Mouse (Mus musculus) kidney, postnatal 0 days (tissue): ENCODE results near the gene 6030408B16Rik. TPM values are rescaled to one million over a fixed set of nuclear protein-coding genes. Genes with fewer than 3 reads are reported as not detected.

Source experiments
- ATAC-seq: fragments of 200-750 bp; cut with Nextera tagmentation; replicated peaks from 2 replicates; pipeline ENCODE4 v1.8.0; 2017; ENCODE audit warnings: low read depth, moderate number of reproducible peaks, moderate TSS enrichment, moderate library complexity; ENCODE audit not compliant: low FRiP score
- DNase-seq: peaks from one replicate; pipeline ENCODE4 v3.0.0-alpha.2; 2016; ENCODE audit warnings: low spot score
- H3K27ac ChIP-seq: fragments of 300-500 bp; sonication (generic); 2 replicates; pipeline ENCODE4 v1.5.1; 2014; ENCODE audit warnings: mild to moderate bottlenecking
- H3K27me3 ChIP-seq: fragments of 300-500 bp; sonication (generic); 2 replicates; pipeline ENCODE4 v1.6.1; 2014; ENCODE audit warnings: low read length, mixed read lengths; ENCODE audit not compliant: insufficient read depth
- H3K36me3 ChIP-seq: fragments of 300-500 bp; sonication (generic); 2 replicates; pipeline ENCODE4 v1.6.1; 2014; ENCODE audit warnings: low read length, mixed read lengths; ENCODE audit not compliant: insufficient read depth
- H3K4me1 ChIP-seq: fragments of 300-500 bp; sonication (generic); replicated peaks from 2 replicates; pipeline ENCODE4 v1.6.1; 2014; ENCODE audit warnings: antibody characterized with exemption, low read length, mixed read lengths; ENCODE audit not compliant: insufficient read depth
- H3K4me2 ChIP-seq: fragments of 300-500 bp; sonication (generic); 2 replicates; pipeline ENCODE4 v1.6.1; 2014; ENCODE audit warnings: mild to moderate bottlenecking, low read length, moderate library complexity, mixed read lengths
- H3K4me3 ChIP-seq: fragments of 300-500 bp; sonication (generic); replicated peaks from 2 replicates; pipeline ENCODE4 v1.5.1; 2014; ENCODE audit warnings: low read depth, low read length
- H3K9ac ChIP-seq: fragments of 300-500 bp; sonication (generic); 2 replicates; pipeline ENCODE4 v1.6.1; 2014; ENCODE audit warnings: low read depth, low read length
- H3K9me3 ChIP-seq: fragments of 300-500 bp; sonication (generic); replicated peaks from 2 replicates; pipeline ENCODE4 v1.6.1; 2016; ENCODE audit warnings: low read length, inconsistent platforms, mixed read lengths
- CTCF ChIP-seq: IDR thresholded peaks from 2 replicates; pipeline ENCODE4 v1.5.1; 2016; ENCODE audit warnings: antibody characterized with exemption, low read depth, mild to moderate bottlenecking, moderate library complexity
- WGBS: fragments of 180-500 bp; shearing (Covaris S2); extraction: QIAGEN DNeasy Blood & Tissue Kit; methylation state at CpG from one replicate; pipeline ENCODE4 v1.1.7; 2014; 5-methylcytosine and 5-hydroxymethylcytosine counted together
- polyA plus RNA-seq: library from polyadenylated mRNA; unstranded; fragments of >200 nt; fragmentation: Nextera tagmentation; extraction: Ambion mirVana; gene quantifications from 2 replicates; pipeline ENCODE4 v1.2.1, GENCODE M21; 2015

Gene 6030408B16Rik
- polyA plus RNA-seq, 1 experiment from 2014 or later = 24.5 TPM

GRCm38 (mm10) chr15:101286129-101286770, 6.8 kb upstream of the 6030408B16Rik start:
- DNase-seq = peak; percentile 40
- no peak overlapping the region for H3K27ac ChIP-seq
- no peak overlapping the region for H3K4me3 ChIP-seq
- peaks cover 35% of the 10 kb centered on the region for H3K36me3 ChIP-seq
- peak; percentile 69 for TF ChIP-seq CTCF
- WGBS = 66% methylated on average over 9 of the region's 9 CpGs
- no peak overlapping the region for H3K4me2 ChIP-seq
- no peaks in the 10 kb centered on the region for H3K9me3 ChIP-seq
- H3K4me1 ChIP-seq = peaks cover 8% of the 10 kb centered on the region
- no peak for ATAC-seq
- H3K27me3 ChIP-seq = no peaks in the 10 kb centered on the region
- no peak overlapping the region for H3K9ac ChIP-seq

- H3K4me1 ChIP-seq = peaks cover 8% of the 10 kb centered on the region
- peaks cover 35% of the 10 kb centered on the region for H3K36me3 ChIP-seq
- no peak for ATAC-seq
- no peaks in the 10 kb centered on the region for H3K27me3 ChIP-seq
- H3K4me2 ChIP-seq = no peak overlapping the region
- 68% methylated on average over 6 of the region's 6 CpGs for whole genome bisulfite sequencing
- no peaks in the 10 kb centered on the region for H3K9me3 ChIP-seq
- 0 out of 2 replicates have a peak overlapping the region, but pooled peaks have one; percentile 9 for H3K9ac ChIP-seq
- no peak for TF ChIP-seq CTCF
- H3K4me3 ChIP-seq = no peak overlapping the region
- H3K27ac ChIP-seq = no peak overlapping the region
- DNase-seq = no peak
Observed at GRCm38 (mm10) chr15:101287361-101287760, 5.7 kb upstream of the 6030408B16Rik start.

- 92% methylated on average over 15 of the region's 15 CpGs for whole genome bisulfite sequencing
- Histone ChIP-seq H3K27me3 (no peaks in the 10 kb centered on the region), H3K4me1 (peaks cover 8% of the 10 kb centered on the region; the same call in 1 of the 2 replicates), H3K4me2 (no peak overlapping the region), H3K9ac (no peak overlapping the region), H3K36me3 (peaks cover 35% of the 10 kb centered on the region), H3K27ac (no peak overlapping the region), H3K9me3 (no peaks in the 10 kb centered on the region), H3K4me3 (no peak overlapping the region)
- ATAC-seq (no peak), DNase-seq (no peak)
- no peak for TF ChIP-seq CTCF
Observed at GRCm38 (mm10) chr15:101290354-101290753, 2.7 kb upstream of the 6030408B16Rik start.

GRCm38 (mm10) chr15:101292012-101292411, 1.0 kb upstream of the 6030408B16Rik start:
- Histone ChIP-seq H3K27ac (no peak overlapping the region), H3K27me3 (no peaks in the 10 kb centered on the region), H3K9ac (no peak overlapping the region), H3K4me2 (no peak overlapping the region), H3K36me3 (peaks cover 29% of the 10 kb centered on the region), H3K4me1 (peaks cover 6% of the 10 kb centered on the region; the same call in 1 of the 2 replicates), H3K9me3 (no peaks in the 10 kb centered on the region), H3K4me3 (no peak overlapping the region)
- whole genome bisulfite sequencing = 71% methylated on average over 3 of the region's 3 CpGs
- DNase-seq (no peak), ATAC-seq (no peak)
- no peak for TF ChIP-seq CTCF

GRCm38 (mm10) chr15:101294028-101294894, 1.2 kb downstream of the 6030408B16Rik start:
- 23% methylated on average over 16 of the region's 16 CpGs for WGBS
- Histone ChIP-seq H3K4me2 (peak overlapping the region; percentile 53), H3K27me3 (no peaks in the 10 kb centered on the region), H3K9ac (peak overlapping the region; percentile 59), H3K27ac (peak overlapping the region; percentile 87), H3K4me3 (peak overlapping the region; percentile 35), H3K9me3 (no peaks in the 10 kb centered on the region), H3K4me1 (peaks cover 14% of the 10 kb centered on the region; the same call in 1 of the 2 replicates), H3K36me3 (peaks cover 13% of the 10 kb centered on the region)
- DNase-seq = peak; percentile 96
- peak; percentile 65 for ATAC-seq
- no peak for TF ChIP-seq CTCF

GRCm38 (mm10) chr15:101295106-101295505, 2.1 kb downstream of the 6030408B16Rik start:
- Histone ChIP-seq H3K27ac (peak overlapping the region; percentile 87), H3K9me3 (no peaks in the 10 kb centered on the region), H3K4me1 (peaks cover 14% of the 10 kb centered on the region; the same call in 1 of the 2 replicates), H3K27me3 (no peaks in the 10 kb centered on the region), H3K9ac (0 out of 2 replicates have a peak overlapping the region, but pooled peaks have one; percentile 1), H3K4me2 (peak overlapping the region; percentile 53; the same call in 1 of the 2 replicates), H3K4me3 (0 out of 2 replicates have a peak overlapping the region, but pooled peaks have one; percentile 35), H3K36me3 (peaks cover 8% of the 10 kb centered on the region)
- peak; percentile 69 for DNase-seq
- WGBS = 50% methylated on average over 7 of the region's 7 CpGs
- no peak for ATAC-seq
- TF ChIP-seq CTCF = no peak
